Mouse (Mus musculus): Measurements from ENCODE around the gene Klk9. TPM values are rescaled to one million over a fixed set of nuclear protein-coding genes. Genes with fewer than 3 reads are reported as not detected.

Gene Klk9
- polyA plus RNA-seq, 1 experiment from 2014 or later = not detected

DNA sequence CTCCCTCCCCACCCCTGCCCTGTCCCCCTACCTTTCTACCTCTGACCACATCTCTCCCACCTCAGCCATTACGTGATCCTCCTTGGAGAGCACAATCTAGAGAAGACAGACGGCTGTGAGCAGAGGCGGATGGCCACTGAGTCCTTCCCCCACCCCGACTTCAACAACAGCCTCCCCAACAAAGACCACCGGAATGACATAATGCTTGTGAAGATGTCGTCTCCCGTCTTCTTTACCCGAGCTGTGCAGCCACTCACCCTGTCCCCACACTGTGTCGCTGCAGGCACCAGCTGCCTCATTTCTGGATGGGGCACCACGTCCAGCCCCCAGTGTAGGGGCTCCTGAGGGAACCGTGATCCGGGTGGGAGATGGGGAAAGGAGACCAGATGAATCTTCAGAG lies 14.3 kb upstream of the Klk9 start:
- WGBS = 87% methylated on average over 12 of the region's 12 CpGs
- H3K9me3 ChIP-seq (ENCODE audit: control insufficient read depth) = no peaks in the 10 kb centered on the region
- H3K36me3 ChIP-seq (ENCODE audit: control insufficient read depth, insufficient read depth) = no peaks in the 10 kb centered on the region
- H3K27me3 ChIP-seq (replicated peaks; ENCODE audit: control insufficient read depth, insufficient read depth, low read length) = no peaks in the 10 kb centered on the region
- H3K4me3 ChIP-seq (ENCODE audit: low read depth, low read length) = no peak overlapping the region
- no peak for TF ChIP-seq CTCF (IDR thresholded peaks at IDR 0.05; ENCODE audit: low read depth)
- H3K27ac ChIP-seq (ENCODE audit: low read depth, low read length) = no peak overlapping the region
- H3K9ac ChIP-seq (ENCODE audit: low read depth, low read length) = no peak overlapping the region
- ATAC-seq = no peak
- no peaks in the 10 kb centered on the region for H3K4me1 ChIP-seq (replicated peaks; ENCODE audit: control insufficient read depth, insufficient read depth, low read length)
- no peak overlapping the region for H3K4me2 ChIP-seq (replicated peaks; ENCODE audit: low read depth)

GRCm38 (mm10) chr7:43778176-43778970 lies 13.3 kb upstream of the Klk9 start:
- H3K4me3 ChIP-seq (ENCODE audit: low read depth, low read length) = no peak overlapping the region
- 0 out of 2 replicates have a peak, but pooled peaks cover 6% of the 10 kb centered on the region for H3K27me3 ChIP-seq (replicated peaks; ENCODE audit: control insufficient read depth, insufficient read depth, low read length)
- no peak overlapping the region for H3K27ac ChIP-seq (ENCODE audit: low read depth, low read length)
- H3K9ac ChIP-seq (ENCODE audit: low read depth, low read length) = no peak overlapping the region
- 0 out of 2 replicates have a peak, but pooled peaks cover 2% of the 10 kb centered on the region for H3K4me1 ChIP-seq (replicated peaks; ENCODE audit: control insufficient read depth, insufficient read depth, low read length)
- no peaks in the 10 kb centered on the region for H3K9me3 ChIP-seq (ENCODE audit: control insufficient read depth)
- no peak for ATAC-seq
- no peak overlapping the region for H3K4me2 ChIP-seq (replicated peaks; ENCODE audit: low read depth)
- no peak for TF ChIP-seq CTCF (IDR thresholded peaks at IDR 0.05; ENCODE audit: low read depth)
- H3K36me3 ChIP-seq (ENCODE audit: control insufficient read depth, insufficient read depth) = no peaks in the 10 kb centered on the region
- WGBS = 89% methylated on average over 10 of the region's 10 CpGs

DNA sequence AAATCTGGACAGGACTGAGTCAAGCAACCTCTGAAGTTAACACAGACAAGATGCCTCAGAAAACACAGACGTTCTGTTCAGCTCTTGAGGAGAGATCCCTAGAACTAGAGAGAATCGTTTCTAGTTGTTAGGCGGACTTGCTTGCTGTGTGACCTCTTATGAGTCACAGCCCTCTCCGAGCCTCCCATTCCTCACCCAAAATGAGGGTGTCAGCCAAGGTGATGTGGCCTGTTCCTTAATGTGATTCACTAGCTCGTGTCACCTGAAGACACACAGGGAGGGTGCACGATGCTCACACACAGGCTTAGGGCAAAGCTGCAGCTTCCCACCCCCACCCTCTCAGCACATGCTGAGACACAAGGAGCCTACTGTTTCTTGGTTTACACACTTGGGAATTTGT lies 11.4 kb upstream of the Klk9 start:
- Histone ChIP-seq H3K4me1 (replicated peaks; ENCODE audit: control insufficient read depth, insufficient read depth, low read length) (0 out of 2 replicates have a peak, but pooled peaks cover 2% of the 10 kb centered on the region), H3K27me3 (replicated peaks; ENCODE audit: control insufficient read depth, insufficient read depth, low read length) (0 out of 2 replicates have a peak, but pooled peaks cover 6% of the 10 kb centered on the region), H3K36me3 (ENCODE audit: control insufficient read depth, insufficient read depth) (no peaks in the 10 kb centered on the region), H3K9ac (ENCODE audit: low read depth, low read length) (no peak overlapping the region), H3K4me2 (replicated peaks; ENCODE audit: low read depth) (no peak overlapping the region), H3K27ac (ENCODE audit: low read depth, low read length) (no peak overlapping the region), H3K4me3 (ENCODE audit: low read depth, low read length) (no peak overlapping the region), H3K9me3 (ENCODE audit: control insufficient read depth) (no peaks in the 10 kb centered on the region)
- no peak for TF ChIP-seq CTCF (IDR thresholded peaks at IDR 0.05; ENCODE audit: low read depth)
- 46% methylated on average over 6 of the region's 6 CpGs for WGBS
- ATAC-seq = no peak

DNA sequence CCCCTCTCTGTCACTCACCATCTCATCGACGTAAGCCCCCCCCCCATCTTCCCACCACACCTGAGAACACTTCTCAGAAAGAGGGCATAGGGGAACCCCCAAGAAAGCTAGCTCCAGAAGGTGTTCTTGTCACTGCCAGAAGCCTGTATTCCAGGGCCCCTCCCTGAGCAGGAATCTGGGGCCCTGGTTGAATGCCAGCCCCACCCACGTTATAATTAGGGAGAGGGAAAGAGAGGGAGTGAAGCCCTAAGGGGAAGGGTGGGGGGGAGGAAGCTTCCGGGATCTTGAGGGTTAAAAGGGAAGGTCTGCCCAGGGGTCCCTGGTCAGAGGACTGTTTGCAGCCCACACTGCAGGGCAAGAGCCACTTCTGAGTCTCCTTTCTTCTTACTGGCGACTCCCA lies 10.9 kb upstream of the Klk9 start, which contains the start of gene Klk10:
Klk10 (plus strand) TSS at position 290 of the 400 bp plus-strand sequence.
- Histone ChIP-seq H3K9me3 (ENCODE audit: control insufficient read depth) (no peaks in the 10 kb centered on the region), H3K27me3 (replicated peaks; ENCODE audit: control insufficient read depth, insufficient read depth, low read length) (0 out of 2 replicates have a peak, but pooled peaks cover 6% of the 10 kb centered on the region), H3K27ac (ENCODE audit: low read depth, low read length) (no peak within 1 kb of the TSS), H3K4me3 (ENCODE audit: low read depth, low read length) (no peak within 1 kb of the TSS), H3K36me3 (ENCODE audit: control insufficient read depth, insufficient read depth) (no peaks in the 10 kb centered on the region), H3K9ac (ENCODE audit: low read depth, low read length) (no peak within 1 kb of the TSS), H3K4me2 (replicated peaks; ENCODE audit: low read depth) (no peak within 1 kb of the TSS), H3K4me1 (replicated peaks; ENCODE audit: control insufficient read depth, insufficient read depth, low read length) (0 out of 2 replicates have a peak, but pooled peaks cover 2% of the 10 kb centered on the region)
- TF ChIP-seq CTCF (IDR thresholded peaks at IDR 0.05; ENCODE audit: low read depth) = no peak
- WGBS = 30% methylated on average over 5 of the region's 5 CpGs
- no peak for ATAC-seq

DNA sequence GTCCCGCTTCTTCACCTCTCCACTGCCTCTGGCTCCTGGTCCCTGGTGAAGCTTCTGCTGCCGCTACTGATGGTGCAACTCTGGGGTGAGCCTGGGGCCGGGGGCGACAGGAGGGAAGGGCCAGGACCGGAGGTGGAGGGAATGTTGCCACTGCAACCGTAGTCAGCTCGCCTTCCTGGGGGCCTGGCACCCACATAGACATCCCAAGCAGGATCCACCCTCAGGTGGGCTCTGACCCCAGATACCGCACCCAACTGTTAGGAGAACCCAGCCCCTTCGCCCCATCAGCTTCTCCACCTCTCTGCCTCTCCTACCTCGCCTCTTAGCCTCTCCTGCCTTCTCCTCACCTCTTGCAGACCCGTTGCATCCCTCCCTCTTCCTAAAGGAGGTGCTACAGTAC lies 10.2 kb upstream of the Klk9 start:
- 0 out of 2 replicates have a peak, but pooled peaks cover 2% of the 10 kb centered on the region for H3K4me1 ChIP-seq (replicated peaks; ENCODE audit: control insufficient read depth, insufficient read depth, low read length)
- no peaks in the 10 kb centered on the region for H3K36me3 ChIP-seq (ENCODE audit: control insufficient read depth, insufficient read depth)
- ATAC-seq = no peak
- no peak overlapping the region for H3K4me2 ChIP-seq (replicated peaks; ENCODE audit: low read depth)
- no peak overlapping the region for H3K27ac ChIP-seq (ENCODE audit: low read depth, low read length)
- H3K27me3 ChIP-seq (replicated peaks; ENCODE audit: control insufficient read depth, insufficient read depth, low read length) = 0 out of 2 replicates have a peak, but pooled peaks cover 6% of the 10 kb centered on the region
- H3K9ac ChIP-seq (ENCODE audit: low read depth, low read length) = no peak overlapping the region
- WGBS = 91% methylated on average over 11 of the region's 11 CpGs
- no peak for TF ChIP-seq CTCF (IDR thresholded peaks at IDR 0.05; ENCODE audit: low read depth)
- no peak overlapping the region for H3K4me3 ChIP-seq (ENCODE audit: low read depth, low read length)
- H3K9me3 ChIP-seq (ENCODE audit: control insufficient read depth) = no peaks in the 10 kb centered on the region

Measured in intestine, postnatal 0 days (tissue).